Mouse (Mus musculus) brown adipose tissue, adult 24 weeks (tissue): ENCODE data around the gene Gm20538. TPM values are rescaled to one million over a fixed set of nuclear protein-coding genes. Genes with fewer than 3 reads are reported as not detected.

ENCODE experiments used
- H3K27ac ChIP-seq: fragments of 200-500 bp; replicated peaks from 2 replicates; pipeline ENCODE4 v1.5.1; 2012; ENCODE audit warnings: low read depth, mild to moderate bottlenecking, low read length
- H3K4me1 ChIP-seq: fragments of 200-500 bp; 2 replicates; pipeline ENCODE4 v1.6.1; 2012; ENCODE audit warnings: low read length, mixed read lengths; ENCODE audit not compliant: control insufficient read depth, insufficient read depth, insufficient read length
- H3K4me3 ChIP-seq: fragments of 200-500 bp; 2 replicates; pipeline ENCODE4 v1.5.1; 2012; ENCODE audit warnings: low read depth, mild to moderate bottlenecking, low read length, moderate library complexity; ENCODE audit not compliant: insufficient read depth
- polyA plus RNA-seq: library from polyadenylated mRNA; stranded (reverse); fragments of >200 nt; gene quantifications from 2 replicates; pipeline ENCODE4 v1.2.4, GENCODE M21; 2012; ENCODE audit not compliant: missing spikeins, insufficient read depth, insufficient read length

The Gm20538 gene
- polyA plus RNA-seq, 1 experiment: not detected

DNA sequence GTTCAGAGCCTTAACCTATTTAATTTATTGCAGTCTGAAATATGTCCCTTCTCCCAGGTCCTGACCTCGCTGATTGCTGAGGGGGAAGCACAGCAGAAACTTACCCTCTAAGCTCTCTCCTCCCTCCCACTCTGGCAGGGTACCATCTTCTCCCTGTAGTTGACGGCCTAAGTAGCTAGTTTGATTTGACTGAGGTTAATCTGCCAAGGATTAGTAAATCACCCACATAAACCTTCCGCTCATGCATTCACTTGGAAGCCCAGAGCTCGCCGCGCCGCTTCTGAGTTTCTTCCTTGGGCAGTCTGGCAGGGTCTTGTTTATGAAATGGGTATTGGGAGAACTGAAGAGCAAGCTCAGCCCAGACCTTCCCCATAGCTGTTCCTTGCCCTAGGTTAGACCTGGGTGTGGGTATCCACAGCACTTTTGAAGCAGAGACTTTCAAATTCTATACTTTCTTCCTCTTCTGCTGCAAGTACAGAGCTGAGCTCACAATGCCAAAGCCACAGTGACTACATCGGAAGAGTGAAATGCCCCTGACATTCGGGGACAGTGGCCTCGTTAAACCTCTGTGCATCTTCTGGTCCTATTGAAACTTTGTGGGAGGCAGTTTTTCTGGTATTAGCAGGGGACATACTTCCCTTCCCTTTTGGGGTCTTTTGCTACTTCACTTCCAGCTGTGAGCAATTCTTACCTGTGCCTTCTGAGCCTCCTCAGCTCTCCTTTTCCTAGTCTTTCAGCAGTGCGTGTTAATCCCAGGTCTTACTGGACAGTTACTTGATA is 39.4 kb downstream of the Gm20538 start:
- Histone ChIP-seq H3K27ac (no peak overlapping the region), H3K4me1 (no peaks in the 10 kb centered on the region), H3K4me3 (no peak overlapping the region)

DNA sequence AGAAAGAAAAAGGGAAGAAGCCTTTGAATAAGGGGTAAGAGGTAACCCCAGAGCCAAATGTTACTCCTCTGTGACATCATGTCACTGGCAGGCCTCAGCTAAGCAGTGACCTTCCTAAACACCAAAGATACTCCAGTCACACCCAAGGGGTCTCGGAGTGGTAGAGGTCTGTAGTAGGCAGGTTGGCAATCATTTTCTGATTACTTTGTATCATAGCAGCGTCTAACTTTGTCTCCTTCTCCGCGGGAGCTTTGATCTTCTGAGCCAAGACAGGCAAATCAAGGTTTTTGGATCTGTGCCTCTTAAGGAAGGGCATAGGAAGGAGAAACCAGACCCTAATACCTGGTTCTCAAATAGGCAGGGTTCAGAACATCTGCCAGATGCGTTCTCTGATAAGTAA is 40.0 kb downstream of the Gm20538 start:
- H3K27ac ChIP-seq: no peak overlapping the region

DNA sequence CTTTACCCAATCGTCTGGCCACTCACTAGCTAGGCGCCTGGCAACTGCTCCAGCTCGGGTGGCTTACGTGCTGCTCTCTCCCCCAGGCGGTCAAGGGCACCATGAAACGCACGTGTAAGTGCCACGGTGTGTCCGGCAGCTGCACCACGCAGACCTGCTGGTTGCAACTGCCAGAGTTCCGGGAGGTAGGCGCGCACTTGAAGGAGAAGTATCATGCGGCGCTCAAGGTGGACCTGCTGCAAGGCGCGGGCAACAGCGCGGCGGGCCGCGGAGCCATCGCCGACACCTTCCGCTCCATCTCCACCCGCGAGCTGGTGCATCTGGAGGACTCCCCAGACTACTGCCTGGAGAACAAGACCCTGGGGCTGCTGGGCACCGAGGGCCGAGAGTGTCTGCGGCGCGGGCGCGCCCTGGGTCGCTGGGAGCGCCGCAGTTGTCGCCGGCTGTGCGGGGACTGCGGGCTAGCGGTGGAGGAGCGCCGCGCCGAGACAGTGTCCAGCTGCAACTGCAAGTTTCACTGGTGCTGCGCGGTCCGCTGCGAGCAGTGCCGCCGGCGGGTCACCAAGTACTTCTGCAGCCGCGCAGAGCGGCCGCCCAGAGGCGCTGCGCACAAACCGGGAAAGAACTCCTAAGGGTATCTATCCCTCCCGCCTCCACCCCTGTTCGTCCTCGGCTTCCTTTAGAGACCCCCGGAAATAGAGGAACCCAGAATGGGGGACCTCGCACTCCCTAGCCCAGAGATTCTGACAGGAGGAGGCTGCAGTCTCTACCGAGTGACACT is 41.0 kb downstream of the Gm20538 start:
- Histone ChIP-seq H3K4me1 (no peaks in the 10 kb centered on the region), H3K27ac (no peak overlapping the region), H3K4me3 (peak overlapping the region; percentile 46)

More for the DNA sequence above, 40.0 kb downstream of the Gm20538 start:
- Histone ChIP-seq H3K4me3 (no peak overlapping the region), H3K4me1 (no peaks in the 10 kb centered on the region)

DNA sequence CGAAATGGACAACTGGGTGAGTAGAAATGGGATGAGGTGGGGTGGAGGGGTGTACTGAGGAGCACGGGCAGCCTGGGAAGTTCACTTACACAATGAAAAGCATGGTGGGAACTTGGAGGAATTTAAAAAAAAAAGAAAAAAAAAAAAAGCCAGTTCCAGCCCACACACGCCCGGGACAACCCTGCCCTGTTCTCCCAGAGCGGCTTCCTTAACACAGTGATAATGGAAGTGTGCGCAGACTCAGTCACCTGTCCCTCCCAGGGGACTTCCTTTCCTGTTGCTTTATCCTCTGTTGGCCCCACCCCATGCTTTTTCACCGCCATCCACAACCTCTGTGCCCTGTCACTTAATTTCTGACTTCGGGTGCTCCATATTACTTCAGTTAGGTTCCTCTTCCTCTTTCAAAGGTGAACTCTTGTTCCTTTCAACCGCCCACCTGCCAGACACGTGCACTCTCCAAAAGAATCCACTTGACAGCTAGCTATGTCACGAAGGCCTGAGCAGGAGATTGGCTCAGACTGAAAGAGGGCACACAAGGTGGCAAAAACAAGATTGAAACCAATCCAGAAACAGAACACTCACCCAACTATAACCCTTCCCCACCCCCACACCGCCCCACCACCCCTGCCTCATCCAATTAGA is 42.0 kb downstream of the Gm20538 start:
- Histone ChIP-seq H3K4me1 (no peaks in the 10 kb centered on the region), H3K27ac (no peak overlapping the region), H3K4me3 (no peak overlapping the region)

DNA sequence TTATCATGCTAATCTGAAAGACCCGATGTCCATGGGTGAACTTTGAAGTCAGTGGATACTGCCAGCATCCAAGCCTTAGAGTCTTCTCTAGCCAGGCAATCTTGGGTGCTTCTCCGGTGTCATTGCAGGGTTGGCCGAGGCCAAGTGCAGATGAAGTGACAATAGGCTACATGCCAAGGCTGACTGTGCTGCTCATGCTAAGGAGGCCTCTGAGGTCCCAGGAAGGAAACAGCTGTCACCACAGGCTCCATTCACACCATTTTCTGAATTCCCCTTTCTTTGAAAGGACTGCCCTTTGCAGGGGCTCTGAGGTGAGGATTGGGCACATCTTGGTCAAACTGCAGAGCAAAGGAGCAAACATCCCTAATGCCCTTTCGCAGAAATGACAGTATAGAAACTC is 49.9 kb downstream of the Gm20538 start:
- H3K27ac ChIP-seq: no peak overlapping the region
- H3K4me3 ChIP-seq: no peak overlapping the region
- no peaks in the 10 kb centered on the region for H3K4me1 ChIP-seq

DNA sequence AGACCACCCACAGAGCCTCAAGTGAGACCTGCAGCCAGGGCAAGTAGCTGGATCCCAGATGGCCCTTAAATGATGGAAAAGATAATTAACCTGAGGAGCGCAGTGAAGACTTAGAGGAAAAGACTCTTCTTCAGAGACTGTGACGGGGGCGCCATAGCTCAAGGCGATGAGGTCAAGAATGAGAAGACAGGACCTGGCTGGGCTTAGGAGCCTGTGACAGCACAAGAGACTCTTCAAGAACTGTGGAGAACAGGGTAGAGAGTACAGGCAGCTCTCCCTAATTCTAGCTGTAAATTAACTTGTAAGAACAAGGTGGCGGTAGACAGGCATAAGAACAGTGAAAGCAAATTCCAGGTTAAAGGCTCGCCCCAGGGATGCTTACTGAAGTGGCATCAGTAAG is 50.7 kb downstream of the Gm20538 start:
- H3K4me3 ChIP-seq: no peak overlapping the region
- no peaks in the 10 kb centered on the region for H3K4me1 ChIP-seq
- no peak overlapping the region for H3K27ac ChIP-seq

DNA sequence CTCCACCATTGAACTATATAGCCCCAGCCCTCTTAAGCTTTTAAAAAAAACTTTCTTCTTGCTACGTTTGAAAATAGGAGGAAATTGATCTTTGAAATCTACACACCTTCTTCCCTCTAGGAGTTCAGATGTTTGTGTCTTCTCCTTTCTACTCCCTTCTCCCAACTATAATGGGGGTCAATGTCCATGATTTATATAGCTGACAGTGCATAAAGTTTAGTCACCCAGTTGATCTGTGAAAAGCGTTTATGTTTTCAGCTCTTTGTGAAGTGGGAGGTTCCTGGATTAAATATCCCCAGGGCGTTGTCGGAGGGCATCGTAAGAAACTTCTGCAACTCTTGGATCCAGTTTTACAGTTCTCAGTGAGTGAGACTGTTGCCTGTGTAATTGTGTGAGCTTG is 52.4 kb downstream of the Gm20538 start:
- Histone ChIP-seq H3K4me1 (no peaks in the 10 kb centered on the region), H3K4me3 (no peak overlapping the region), H3K27ac (no peak overlapping the region)

DNA sequence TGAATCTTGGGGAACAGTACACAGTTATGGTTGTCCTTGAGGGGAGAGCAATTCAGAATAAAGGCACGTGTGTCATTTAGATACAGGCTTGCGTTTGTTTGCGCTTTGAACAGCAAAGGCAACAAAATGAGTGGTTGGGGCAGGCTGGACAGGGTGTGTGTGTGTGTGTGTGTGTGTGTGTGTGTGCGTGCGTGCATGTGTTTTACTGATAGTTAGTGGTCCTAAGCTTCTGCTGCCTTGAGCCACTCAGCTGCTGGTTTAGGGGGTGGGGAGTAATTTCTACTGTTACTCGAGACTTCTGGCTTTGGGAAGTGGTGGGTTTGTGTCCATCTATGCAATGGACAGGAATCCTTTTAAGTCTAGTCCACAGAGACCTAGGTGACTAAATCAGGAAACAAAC is 53.7 kb downstream of the Gm20538 start:
- Histone ChIP-seq H3K4me3 (no peak overlapping the region), H3K4me1 (no peaks in the 10 kb centered on the region), H3K27ac (no peak overlapping the region)

DNA sequence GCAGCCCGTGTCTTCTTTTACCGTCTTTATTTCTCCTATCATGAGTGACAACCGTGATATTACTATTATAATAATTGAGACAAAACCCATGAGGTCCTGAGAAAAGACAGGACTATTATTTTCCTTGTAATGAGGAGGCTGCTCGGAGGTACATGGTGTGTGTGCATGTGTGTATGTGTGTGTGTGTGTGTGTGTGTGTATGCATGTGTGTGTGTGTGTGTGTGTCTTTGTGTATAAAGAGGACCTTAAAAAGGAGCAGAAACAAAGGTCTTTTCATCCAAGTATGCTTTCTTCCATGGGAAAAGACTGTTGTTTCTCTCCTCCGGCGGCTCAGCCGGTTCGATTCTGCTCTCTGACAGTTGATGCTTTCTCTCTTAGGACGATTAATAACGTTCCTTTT is 55.7 kb downstream of the Gm20538 start:
- no peak overlapping the region for H3K4me3 ChIP-seq
- no peak overlapping the region for H3K27ac ChIP-seq
- H3K4me1 ChIP-seq: no peaks in the 10 kb centered on the region

DNA sequence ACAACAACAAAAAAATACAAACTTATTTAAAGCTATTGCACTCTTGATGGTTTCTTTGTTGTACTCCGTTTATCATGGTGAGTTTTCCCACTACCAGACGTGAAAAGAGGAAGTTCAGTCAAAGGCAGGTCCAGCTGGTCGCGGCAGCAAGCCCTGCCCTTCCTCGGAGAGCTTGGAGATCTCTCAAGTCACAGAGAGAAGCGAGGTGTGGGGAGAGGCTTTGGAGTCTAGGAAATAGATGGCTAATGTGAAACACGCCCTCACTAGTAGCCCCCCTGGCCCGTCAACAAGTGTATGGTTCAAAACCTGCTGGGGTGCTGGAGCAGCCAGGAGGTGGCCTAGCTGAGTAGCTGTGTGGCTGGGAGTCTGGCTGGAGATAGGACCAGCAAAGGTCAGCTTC is 56.1 kb downstream of the Gm20538 start:
- Histone ChIP-seq H3K4me3 (no peak overlapping the region), H3K4me1 (no peaks in the 10 kb centered on the region), H3K27ac (no peak overlapping the region)

Other genes starting within 250 kb of the Gm20538 start
- 0.96 and 2.5 TPM in 2 replicates for gene Scd4, start 219.7 kb downstream of the Gm20538 start, polyA plus RNA-seq
- 10,672 and 38,636 TPM in 2 replicates for gene Scd1, start 145.0 kb downstream of the Gm20538 start, polyA plus RNA-seq
- gene Wnt8b, start 59.4 kb downstream of the Gm20538 start, polyA plus RNA-seq: not detected in 2 replicates
- 4.6 and 5.7 TPM in 2 replicates for gene Sec31b, start 7.0 kb downstream of the Gm20538 start, polyA plus RNA-seq
- gene Ndufb8, start 2.6 kb upstream of the Gm20538 start, polyA plus RNA-seq: 2,301 and 2,740 TPM in 2 replicates
- 9.3 and 11.1 TPM in 2 replicates for gene Hif1an, start 10.0 kb upstream of the Gm20538 start, polyA plus RNA-seq
- gene Pax2, start 203.2 kb upstream of the Gm20538 start, polyA plus RNA-seq: not detected in 2 replicates